Mouse (Mus musculus) cerebellum, adult 2 months (tissue): ENCODE results near the gene Gcc1.

ENCODE experiments used
- CTCF ChIP-seq: fragments of 200-500 bp; IDR thresholded peaks from 2 replicates; pipeline ENCODE4 v1.5.1; 2011; ENCODE audit warnings: low read depth, mild to moderate bottlenecking, control low read depth, low read length, moderate library complexity, borderline replicate concordance; ENCODE audit not compliant: insufficient read depth
- POLR2A ChIP-seq: fragments of 200-500 bp; IDR thresholded peaks from 2 replicates; pipeline ENCODE4 v1.6.1; 2011; ENCODE audit warnings: low read length, control low read depth, borderline replicate concordance; ENCODE audit not compliant: insufficient read depth

- no peak for TF ChIP-seq CTCF
- no peak for TF ChIP-seq POLR2A
Measured at GRCm38 (mm10) chr6:28399791-28400190, 28.4 kb downstream of the Gcc1 start.
